Mouse (Mus musculus): ENCODE measurements around the gene Cdk20. TPM values are rescaled to one million over a fixed set of nuclear protein-coding genes. Genes with fewer than 3 reads are reported as not detected.

The Cdk20 gene
- total and polyA plus RNA-seq, 2 experiments from 2014 or later: 26.4 to 38.5 TPM

- DNase-seq (no peak), ATAC-seq (peak; percentile 55)
- no peak overlapping the region for H3K4me3 ChIP-seq (ENCODE audit: low read depth, low read length)
- no peaks in the 10 kb centered on the region for H3K9me3 ChIP-seq (ENCODE audit: low read length)
- H3K4me1 ChIP-seq (ENCODE audit: insufficient read depth): no peaks in the 10 kb centered on the region
- no peak for TF ChIP-seq CTCF (IDR thresholded peaks at IDR 0.05; ENCODE audit: low read depth)
- no peak overlapping the region for H3K9ac ChIP-seq
- 32% methylated on average over 7 of the region's 7 CpGs for WGBS
- H3K4me2 ChIP-seq (ENCODE audit: low read depth): no peak overlapping the region
- no peaks in the 10 kb centered on the region for H3K36me3 ChIP-seq (ENCODE audit: insufficient read depth)
- no peaks in the 10 kb centered on the region for H3K27me3 ChIP-seq (ENCODE audit: insufficient read depth, low read length)
- no peak overlapping the region for H3K27ac ChIP-seq (ENCODE audit: low read depth, low read length)
These were observed 31.2 kb upstream of the Cdk20 start for GRCm38 (mm10) chr13:64400801-64401361.

- no peak for TF ChIP-seq CTCF (IDR thresholded peaks at IDR 0.05; ENCODE audit: low read depth)
- H3K36me3 ChIP-seq (ENCODE audit: insufficient read depth): no peaks in the 10 kb centered on the region
- H3K9me3 ChIP-seq (ENCODE audit: low read length): no peaks in the 10 kb centered on the region
- no peak overlapping the region for H3K27ac ChIP-seq (ENCODE audit: low read depth, low read length)
- H3K9ac ChIP-seq: no peak overlapping the region
- ATAC-seq (no peak), DNase-seq (no peak)
- 64% methylated on average over 3 of the region's 3 CpGs for WGBS
- H3K4me2 ChIP-seq (ENCODE audit: low read depth): no peak overlapping the region
- no peaks in the 10 kb centered on the region for H3K27me3 ChIP-seq (ENCODE audit: insufficient read depth, low read length)
- no peak overlapping the region for H3K4me3 ChIP-seq (ENCODE audit: low read depth, low read length)
- H3K4me1 ChIP-seq (ENCODE audit: insufficient read depth): no peaks in the 10 kb centered on the region
These were observed 30.1 kb upstream of the Cdk20 start for GRCm38 (mm10) chr13:64402006-64402405.

- H3K36me3 ChIP-seq (ENCODE audit: insufficient read depth): no peaks in the 10 kb centered on the region
- no peaks in the 10 kb centered on the region for H3K9me3 ChIP-seq (ENCODE audit: low read length)
- H3K4me1 ChIP-seq (ENCODE audit: insufficient read depth): no peaks in the 10 kb centered on the region
- no peak overlapping the region for H3K9ac ChIP-seq
- 86% methylated on average over 10 of the region's 10 CpGs for WGBS
- ATAC-seq (no peak), DNase-seq (no peak)
- no peaks in the 10 kb centered on the region for H3K27me3 ChIP-seq (ENCODE audit: insufficient read depth, low read length)
- no peak overlapping the region for H3K4me3 ChIP-seq (ENCODE audit: low read depth, low read length)
- H3K27ac ChIP-seq (ENCODE audit: low read depth, low read length): no peak overlapping the region
- no peak overlapping the region for H3K4me2 ChIP-seq (ENCODE audit: low read depth)
- TF ChIP-seq CTCF (IDR thresholded peaks at IDR 0.05; ENCODE audit: low read depth): no peak
These were observed 29.6 kb upstream of the Cdk20 start for GRCm38 (mm10) chr13:64402504-64402949.

GRCm38 (mm10) chr13:64402951-64403460 lies 29.1 kb upstream of the Cdk20 start:
- 86% methylated on average over 8 of the region's 8 CpGs for WGBS
- no peaks in the 10 kb centered on the region for H3K9me3 ChIP-seq (ENCODE audit: low read length)
- no peak overlapping the region for H3K9ac ChIP-seq
- H3K4me2 ChIP-seq (ENCODE audit: low read depth): no peak overlapping the region
- no peak for TF ChIP-seq CTCF (IDR thresholded peaks at IDR 0.05; ENCODE audit: low read depth)
- H3K4me3 ChIP-seq (ENCODE audit: low read depth, low read length): no peak overlapping the region
- H3K4me1 ChIP-seq (ENCODE audit: insufficient read depth): no peaks in the 10 kb centered on the region
- ATAC-seq (no peak), DNase-seq (no peak)
- no peaks in the 10 kb centered on the region for H3K36me3 ChIP-seq (ENCODE audit: insufficient read depth)
- no peak overlapping the region for H3K27ac ChIP-seq (ENCODE audit: low read depth, low read length)
- H3K27me3 ChIP-seq (ENCODE audit: insufficient read depth, low read length): no peaks in the 10 kb centered on the region

GRCm38 (mm10) chr13:64403519-64403918 lies 28.6 kb upstream of the Cdk20 start:
- Histone ChIP-seq H3K4me3 (ENCODE audit: low read depth, low read length) (no peak overlapping the region), H3K27ac (ENCODE audit: low read depth, low read length) (no peak overlapping the region), H3K9ac (no peak overlapping the region), H3K4me2 (ENCODE audit: low read depth) (no peak overlapping the region), H3K27me3 (ENCODE audit: insufficient read depth, low read length) (no peaks in the 10 kb centered on the region), H3K9me3 (ENCODE audit: low read length) (no peaks in the 10 kb centered on the region), H3K4me1 (ENCODE audit: insufficient read depth) (no peaks in the 10 kb centered on the region), H3K36me3 (ENCODE audit: insufficient read depth) (no peaks in the 10 kb centered on the region)
- no peak for ATAC-seq
- DNase-seq: no peak
- 76% methylated on average over 3 of the region's 3 CpGs for WGBS
- TF ChIP-seq CTCF (IDR thresholded peaks at IDR 0.05; ENCODE audit: low read depth): no peak

GRCm38 (mm10) chr13:64405550-64405949 lies 26.6 kb upstream of the Cdk20 start:
- H3K4me3 ChIP-seq (ENCODE audit: low read depth, low read length): no peak overlapping the region
- no peaks in the 10 kb centered on the region for H3K27me3 ChIP-seq (ENCODE audit: insufficient read depth, low read length)
- H3K36me3 ChIP-seq (ENCODE audit: insufficient read depth): no peaks in the 10 kb centered on the region
- H3K27ac ChIP-seq (ENCODE audit: low read depth, low read length): no peak overlapping the region
- DNase-seq (peak; percentile 24), ATAC-seq (no peak)
- no peaks in the 10 kb centered on the region for H3K9me3 ChIP-seq (ENCODE audit: low read length)
- TF ChIP-seq CTCF (IDR thresholded peaks at IDR 0.05; ENCODE audit: low read depth): no peak
- WGBS: 63% methylated on average over 6 of the region's 6 CpGs
- no peaks in the 10 kb centered on the region for H3K4me1 ChIP-seq (ENCODE audit: insufficient read depth)
- no peak overlapping the region for H3K9ac ChIP-seq
- H3K4me2 ChIP-seq (ENCODE audit: low read depth): no peak overlapping the region

GRCm38 (mm10) chr13:64407992-64408391 lies 24.1 kb upstream of the Cdk20 start:
- ATAC-seq: no peak
- H3K4me3 ChIP-seq (ENCODE audit: low read depth, low read length): no peak overlapping the region
- 91% methylated on average over 5 of the region's 5 CpGs for WGBS

More at GRCm38 (mm10) chr13:64407992-64408391, 24.1 kb upstream of the Cdk20 start:
- Histone ChIP-seq H3K4me2 (ENCODE audit: low read depth) (no peak overlapping the region), H3K9ac (no peak overlapping the region), H3K4me1 (ENCODE audit: insufficient read depth) (no peaks in the 10 kb centered on the region), H3K27me3 (ENCODE audit: insufficient read depth, low read length) (no peaks in the 10 kb centered on the region), H3K9me3 (ENCODE audit: low read length) (no peaks in the 10 kb centered on the region), H3K36me3 (ENCODE audit: insufficient read depth) (no peaks in the 10 kb centered on the region), H3K27ac (ENCODE audit: low read depth, low read length) (no peak overlapping the region)
- no peak for TF ChIP-seq CTCF (IDR thresholded peaks at IDR 0.05; ENCODE audit: low read depth)
- DNase-seq: no peak

All from forebrain, postnatal 0 days (tissue).